Mouse (Mus musculus) E14TG2a.4 (cell line): Measurements from ENCODE around the gene Mymk.

Experiments used
- CTCF ChIP-seq: conservative IDR thresholded peaks from 2 replicates; pipeline ENCODE4 v1.5.1; 2014; ENCODE audit warnings: low read length
- NANOG ChIP-seq: IDR thresholded peaks from 2 replicates; pipeline ENCODE4 v1.6.1; 2014; ENCODE audit warnings: borderline replicate concordance, low read length, mixed read lengths

DNA sequence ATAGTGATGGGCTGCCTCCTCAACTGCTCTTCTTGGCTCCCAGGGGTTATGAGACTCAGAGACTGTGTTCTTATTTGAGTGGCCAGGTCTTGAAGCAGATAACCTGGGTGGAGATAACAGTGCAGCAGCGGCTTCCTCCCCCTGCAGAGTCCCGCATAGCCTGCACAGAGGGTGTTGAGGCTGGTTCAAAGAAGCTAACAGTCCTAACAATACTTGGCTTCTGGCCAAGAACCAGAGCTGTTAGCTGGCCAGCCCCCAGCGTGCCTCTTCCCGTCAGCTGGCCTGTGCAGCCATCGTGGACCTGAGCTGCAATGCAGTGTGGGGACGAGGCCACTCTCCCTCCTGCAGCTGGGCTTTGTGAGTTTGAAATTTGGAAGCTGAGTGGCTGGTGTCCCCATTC, 25.8 kb upstream of the Mymk start:
- TF ChIP-seq CTCF (no peak), NANOG (no peak)
